Mouse (Mus musculus): Measurements from ENCODE around the gene Tas2r134. TPM values are rescaled to one million over a fixed set of nuclear protein-coding genes. Genes with fewer than 3 reads are reported as not detected.
A peak's percentile ranks its signal among the peaks of the same experiment; 100 is the strongest.

Tas2r134 gene
- not detected in 2 replicates for polyA plus RNA-seq (2014; fragmentation: Nextera tagmentation; extraction: Ambion mirVana)

GRCm38 (mm10) chr2:51627211-51627610, at the start of gene Tas2r134:
TSS of gene Tas2r134 (plus strand) at chr2:51627511.
- 88% methylated on average over 4 of the region's 4 CpGs for WGBS
- H3K9me3 ChIP-seq (ENCODE audit: control insufficient read depth, low read length): no peaks in the 10 kb centered on the region
- H3K4me3 ChIP-seq (ENCODE audit: low read depth, low read length): no peak within 1 kb of the TSS
- no peaks in the 10 kb centered on the region for H3K27me3 ChIP-seq (ENCODE audit: control insufficient read depth, insufficient read depth, low read length)
- no peak within 1 kb of the TSS for H3K4me2 ChIP-seq
- no peak for ATAC-seq (ENCODE audit: low FRiP score)
- no peak for DNase-seq (ENCODE audit: low spot score, missing footprints)
- H3K9ac ChIP-seq (ENCODE audit: low read length): no peak within 1 kb of the TSS
- no peak within 1 kb of the TSS for H3K27ac ChIP-seq (ENCODE audit: low read depth, low read length)
- no peaks in the 10 kb centered on the region for H3K4me1 ChIP-seq (ENCODE audit: control insufficient read depth, insufficient read depth, low read length)
- no peaks in the 10 kb centered on the region for H3K36me3 ChIP-seq (ENCODE audit: control insufficient read depth, insufficient read depth, low read length)

GRCm38 (mm10) chr2:51579767-51580166, 47.5 kb upstream of the Tas2r134 start:
- ATAC-seq (ENCODE audit: low FRiP score) (no peak), DNase-seq (ENCODE audit: low spot score, missing footprints) (no peak)
- Histone ChIP-seq H3K4me1 (ENCODE audit: control insufficient read depth, insufficient read depth, low read length) (no peaks in the 10 kb centered on the region), H3K4me2 (no peak overlapping the region), H3K9me3 (ENCODE audit: control insufficient read depth, low read length) (no peaks in the 10 kb centered on the region), H3K4me3 (ENCODE audit: low read depth, low read length) (no peak overlapping the region), H3K27ac (ENCODE audit: low read depth, low read length) (no peak overlapping the region), H3K27me3 (ENCODE audit: control insufficient read depth, insufficient read depth, low read length) (no peaks in the 10 kb centered on the region), H3K9ac (ENCODE audit: low read length) (no peak overlapping the region), H3K36me3 (ENCODE audit: control insufficient read depth, insufficient read depth, low read length) (no peaks in the 10 kb centered on the region)
- WGBS: 87% methylated on average over 5 of the region's 5 CpGs

GRCm38 (mm10) chr2:51584050-51585046, 43.0 kb upstream of the Tas2r134 start:
- 63% methylated on average over 9 of the region's 9 CpGs for WGBS
- DNase-seq (ENCODE audit: low spot score, missing footprints): no peak
- H3K27ac ChIP-seq (ENCODE audit: low read depth, low read length): peak overlapping the region; percentile 30; the same call in 1 of the 2 replicates
- no peaks in the 10 kb centered on the region for H3K9me3 ChIP-seq (ENCODE audit: control insufficient read depth, low read length)
- H3K9ac ChIP-seq (ENCODE audit: low read length): no peak overlapping the region
- no peak overlapping the region for H3K4me2 ChIP-seq
- no peak overlapping the region for H3K4me3 ChIP-seq (ENCODE audit: low read depth, low read length)
- 0 out of 2 replicates have a peak, but pooled peaks have one; percentile 7 for ATAC-seq (ENCODE audit: low FRiP score)
- no peaks in the 10 kb centered on the region for H3K36me3 ChIP-seq (ENCODE audit: control insufficient read depth, insufficient read depth, low read length)
- H3K27me3 ChIP-seq (ENCODE audit: control insufficient read depth, insufficient read depth, low read length): no peaks in the 10 kb centered on the region
- H3K4me1 ChIP-seq (ENCODE audit: control insufficient read depth, insufficient read depth, low read length): no peaks in the 10 kb centered on the region

- Histone ChIP-seq H3K4me3 (ENCODE audit: low read depth, low read length) (no peak overlapping the region), H3K9ac (ENCODE audit: low read length) (no peak overlapping the region), H3K36me3 (ENCODE audit: control insufficient read depth, insufficient read depth, low read length) (no peaks in the 10 kb centered on the region), H3K4me2 (no peak overlapping the region), H3K4me1 (ENCODE audit: control insufficient read depth, insufficient read depth, low read length) (no peaks in the 10 kb centered on the region), H3K27ac (ENCODE audit: low read depth, low read length) (no peak overlapping the region), H3K9me3 (ENCODE audit: control insufficient read depth, low read length) (no peaks in the 10 kb centered on the region), H3K27me3 (ENCODE audit: control insufficient read depth, insufficient read depth, low read length) (no peaks in the 10 kb centered on the region)
- DNase-seq (ENCODE audit: low spot score, missing footprints): no peak
- no peak for ATAC-seq (ENCODE audit: low FRiP score)
- 86% methylated on average over 4 of the region's 4 CpGs for WGBS
Measured at GRCm38 (mm10) chr2:51588336-51588735, 39.0 kb upstream of the Tas2r134 start.

- WGBS: 81% methylated on average over 6 of the region's 6 CpGs
Measured at GRCm38 (mm10) chr2:51588895-51589294, 38.4 kb upstream of the Tas2r134 start.

GRCm38 (mm10) chr2:51589627-51590026, 37.7 kb upstream of the Tas2r134 start:
- no peak for ATAC-seq (ENCODE audit: low FRiP score)
- Histone ChIP-seq H3K27ac (ENCODE audit: low read depth, low read length) (peak overlapping the region; percentile 20; the same call in 1 of the 2 replicates), H3K9ac (ENCODE audit: low read length) (no peak overlapping the region), H3K4me3 (ENCODE audit: low read depth, low read length) (no peak overlapping the region), H3K27me3 (ENCODE audit: control insufficient read depth, insufficient read depth, low read length) (no peaks in the 10 kb centered on the region), H3K4me2 (no peak overlapping the region), H3K4me1 (ENCODE audit: control insufficient read depth, insufficient read depth, low read length) (no peaks in the 10 kb centered on the region), H3K36me3 (ENCODE audit: control insufficient read depth, insufficient read depth, low read length) (no peaks in the 10 kb centered on the region), H3K9me3 (ENCODE audit: control insufficient read depth, low read length) (no peaks in the 10 kb centered on the region)
- peak; percentile 81 for DNase-seq (ENCODE audit: low spot score, missing footprints)
- WGBS: 52% methylated on average over 1 of the region's 1 CpGs

More at GRCm38 (mm10) chr2:51588895-51589294, 38.4 kb upstream of the Tas2r134 start:
- H3K36me3 ChIP-seq (ENCODE audit: control insufficient read depth, insufficient read depth, low read length): no peaks in the 10 kb centered on the region
- no peak for DNase-seq (ENCODE audit: low spot score, missing footprints)
- no peak overlapping the region for H3K9ac ChIP-seq (ENCODE audit: low read length)
- no peak overlapping the region for H3K4me3 ChIP-seq (ENCODE audit: low read depth, low read length)
- no peak overlapping the region for H3K27ac ChIP-seq (ENCODE audit: low read depth, low read length)
- H3K4me1 ChIP-seq (ENCODE audit: control insufficient read depth, insufficient read depth, low read length): no peaks in the 10 kb centered on the region
- no peaks in the 10 kb centered on the region for H3K9me3 ChIP-seq (ENCODE audit: control insufficient read depth, low read length)
- no peak overlapping the region for H3K4me2 ChIP-seq
- no peaks in the 10 kb centered on the region for H3K27me3 ChIP-seq (ENCODE audit: control insufficient read depth, insufficient read depth, low read length)
- no peak for ATAC-seq (ENCODE audit: low FRiP score)

GRCm38 (mm10) chr2:51590308-51590707, 37.0 kb upstream of the Tas2r134 start:
- no peaks in the 10 kb centered on the region for H3K4me1 ChIP-seq (ENCODE audit: control insufficient read depth, insufficient read depth, low read length)
- no peak overlapping the region for H3K9ac ChIP-seq (ENCODE audit: low read length)
- H3K27ac ChIP-seq (ENCODE audit: low read depth, low read length): no peak overlapping the region
- H3K27me3 ChIP-seq (ENCODE audit: control insufficient read depth, insufficient read depth, low read length): no peaks in the 10 kb centered on the region
- WGBS: 62% methylated on average over 8 of the region's 8 CpGs
- H3K36me3 ChIP-seq (ENCODE audit: control insufficient read depth, insufficient read depth, low read length): no peaks in the 10 kb centered on the region
- H3K4me2 ChIP-seq: no peak overlapping the region
- H3K4me3 ChIP-seq (ENCODE audit: low read depth, low read length): no peak overlapping the region
- ATAC-seq (ENCODE audit: low FRiP score): no peak
- peak; percentile 77 for DNase-seq (ENCODE audit: low spot score, missing footprints)
- no peaks in the 10 kb centered on the region for H3K9me3 ChIP-seq (ENCODE audit: control insufficient read depth, low read length)

GRCm38 (mm10) chr2:51592157-51592556, 35.2 kb upstream of the Tas2r134 start:
- DNase-seq (ENCODE audit: low spot score, missing footprints): no peak
- H3K36me3 ChIP-seq (ENCODE audit: control insufficient read depth, insufficient read depth, low read length): no peaks in the 10 kb centered on the region
- H3K27ac ChIP-seq (ENCODE audit: low read depth, low read length): no peak overlapping the region
- H3K9ac ChIP-seq (ENCODE audit: low read length): no peak overlapping the region
- H3K4me3 ChIP-seq (ENCODE audit: low read depth, low read length): no peak overlapping the region
- no peaks in the 10 kb centered on the region for H3K4me1 ChIP-seq (ENCODE audit: control insufficient read depth, insufficient read depth, low read length)
- ATAC-seq (ENCODE audit: low FRiP score): no peak
- no peaks in the 10 kb centered on the region for H3K9me3 ChIP-seq (ENCODE audit: control insufficient read depth, low read length)
- H3K27me3 ChIP-seq (ENCODE audit: control insufficient read depth, insufficient read depth, low read length): no peaks in the 10 kb centered on the region
- H3K4me2 ChIP-seq: no peak overlapping the region
